13 mouse cellular contexts compared by ENCODE assay signal in the genomic region with DNA sequence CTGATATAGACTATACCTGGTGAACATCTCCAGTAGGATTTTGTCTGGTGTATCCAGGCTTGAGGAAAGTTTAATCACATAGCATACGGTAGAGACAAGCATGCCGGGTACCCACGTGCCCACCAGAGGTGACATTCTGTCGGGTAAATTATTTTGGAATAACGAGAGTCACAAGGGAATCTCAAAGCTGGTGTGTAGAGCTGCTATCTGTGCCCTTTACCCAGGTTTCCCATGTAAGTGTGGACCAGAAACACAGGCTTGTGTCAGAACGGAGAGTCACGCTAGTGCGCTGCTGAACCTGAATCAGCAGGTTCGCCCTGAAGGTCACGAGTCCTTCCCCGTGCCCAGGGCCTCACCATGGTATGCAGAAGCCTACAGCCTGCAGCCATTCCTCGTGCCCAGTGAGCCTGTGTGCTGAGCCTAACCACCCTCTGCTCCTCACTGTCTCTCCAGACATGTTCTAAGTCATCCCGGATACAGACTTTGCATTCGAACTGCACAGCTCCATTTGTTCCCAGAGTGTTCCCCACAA. TPM values are rescaled to one million over a fixed set of nuclear protein-coding genes. Genes with fewer than 3 reads are reported as not detected.
DNase-seq lines count a peak whose midpoint lies in the region; ATAC-seq lines count a peak whose summit lies in the region.
"Had no signal": no experiment of that assay in that cellular context is flagged by ENCODE, and none has a peak within 500 bp of the region (broad histone marks: within the 10 kb centered on the region; RNA-seq: fewer than 3 reads in every experiment).

No protein-coding gene starts in this region.

- H3K36me3 ChIP-seq in liver, embryonic 12.5 days = no peaks in the 10 kb centered on the region
- H3K36me3 ChIP-seq in liver, embryonic 11.5 days (ENCODE audit: control insufficient read depth, insufficient read depth, low read length) = no peaks in the 10 kb centered on the region
- H3K36me3 ChIP-seq in limb, embryonic 11.5 days (ENCODE audit: control insufficient read depth, insufficient read depth, low read length) = peaks cover 3% of the 10 kb centered on the region; the same call in 1 of the 2 replicates
- H3K36me3 ChIP-seq: midbrain, embryonic 12.5 days had no signal

- no peaks in the 10 kb centered on the region for H3K9me3 ChIP-seq in liver, embryonic 12.5 days (replicated peaks)
- no peaks in the 10 kb centered on the region for H3K9me3 ChIP-seq in liver, embryonic 11.5 days (ENCODE audit: control insufficient read depth, low read length)
- H3K9me3 ChIP-seq in limb, embryonic 11.5 days (ENCODE audit: control insufficient read depth, low read length) = no peaks in the 10 kb centered on the region
- H3K9me3 ChIP-seq: midbrain, embryonic 12.5 days had no signal

- H3K9ac ChIP-seq in liver, embryonic 12.5 days = no peak overlapping the region
- H3K9ac ChIP-seq in liver, embryonic 11.5 days (ENCODE audit: low read depth, low read length) = no peak overlapping the region
- no peak overlapping the region for H3K9ac ChIP-seq in limb, embryonic 11.5 days (ENCODE audit: low read length)
- H3K9ac ChIP-seq: midbrain, embryonic 12.5 days had no signal

- peaks cover 4% of the 10 kb centered on the region; the same call in 1 of the 2 replicates for H3K4me1 ChIP-seq in liver, embryonic 12.5 days
- H3K4me1 ChIP-seq in liver, embryonic 11.5 days (replicated peaks; ENCODE audit: control insufficient read depth, insufficient read depth, low read length) = peaks cover 6% of the 10 kb centered on the region
- H3K4me1 ChIP-seq in limb, embryonic 11.5 days (ENCODE audit: control insufficient read depth, insufficient read depth, low read length) = peaks cover 77% of the 10 kb centered on the region

- 83% methylated on average over 14 of the region's 14 CpGs for whole genome bisulfite sequencing in liver, embryonic 12.5 days (ENCODE audit: insufficient replicate concordance)
- 83% methylated on average over 14 of the region's 14 CpGs for whole genome bisulfite sequencing in liver, embryonic 11.5 days
- WGBS in limb, embryonic 11.5 days = 76% methylated on average over 14 of the region's 14 CpGs

- ATAC-seq in liver, embryonic 12.5 days = peak; percentile 38; the same call in 1 of the 2 replicates
- no peak for ATAC-seq in liver, embryonic 11.5 days (replicated peaks; ENCODE audit: low FRiP score)
- ATAC-seq in limb, embryonic 11.5 days (ENCODE audit: insufficient number of reproducible peaks, low FRiP score, low TSS enrichment, low read depth) = no peak
- ATAC-seq: lung, postnatal 0 days had no signal

- DNase-seq in adrenal gland, adult 2 months = peak; percentile 56
- no peak for DNase-seq in adrenal gland, postnatal 25 days
- no peak for DNase-seq in liver, embryonic 11.5 days (ENCODE audit: low spot score)
- DNase-seq in kidney, adult 8-10 months = peak; percentile 79 to 85
- no peak for DNase-seq in limb, embryonic 11.5 days (ENCODE audit: low spot score)
- DNase-seq in gastrocnemius, postnatal 25 days = no peak
- no peak for DNase-seq in layer of hippocampus, postnatal 25 days (ENCODE audit: extremely low spot score in 1 of 2, low spot score in 1 of 2)
- DNase-seq: cerebellum, adult 11-12 months; liver had no signal

- H3K4me2 ChIP-seq in liver, embryonic 12.5 days = no peak overlapping the region
- H3K4me2 ChIP-seq in liver, embryonic 11.5 days = no peak overlapping the region
- 0 out of 2 replicates have a peak overlapping the region, but pooled peaks have one; percentile 8 for H3K4me2 ChIP-seq in limb, embryonic 11.5 days (ENCODE audit: low read depth, severe bottlenecking)
- H3K4me2 ChIP-seq: midbrain, embryonic 12.5 days had no signal

- peaks cover 37% of the 10 kb centered on the region for H3K27me3 ChIP-seq in liver, embryonic 12.5 days (replicated peaks)
- H3K27me3 ChIP-seq in liver, embryonic 11.5 days (replicated peaks; ENCODE audit: control insufficient read depth, insufficient read depth, low read length) = peaks cover 20% of the 10 kb centered on the region
- H3K27me3 ChIP-seq in limb, embryonic 11.5 days (ENCODE audit: control insufficient read depth, insufficient read depth, low read length) = no peaks in the 10 kb centered on the region

- H3K4me3 ChIP-seq in liver, embryonic 12.5 days = no peak overlapping the region
- H3K4me3 ChIP-seq in liver, embryonic 11.5 days (ENCODE audit: low read depth, low read length) = no peak overlapping the region
- no peak overlapping the region for H3K4me3 ChIP-seq in limb, embryonic 11.5 days (ENCODE audit: low read depth, low read length)
- H3K4me3 ChIP-seq: midbrain, embryonic 12.5 days had no signal

- H3K27ac ChIP-seq in liver, embryonic 12.5 days = no peak overlapping the region
- H3K27ac ChIP-seq in liver, embryonic 11.5 days (ENCODE audit: low read depth, low read length) = no peak overlapping the region
- H3K27ac ChIP-seq in limb, embryonic 11.5 days (replicated peaks; ENCODE audit: low read depth, low read length) = peak overlapping the region; percentile 62; the same call in 1 of the 2 replicates
- H3K27ac ChIP-seq: midbrain, embryonic 12.5 days; stomach, postnatal 0 days had no signal

RNA-seq across cellular contexts. Expression of a gene that starts 10.2 kb away (rescaled TPM):
- 10 to 100 TPM; 28.9 to 75.7 TPM for total RNA-seq in adrenal gland, adult 2 months (2021)
- 90.8 and 96.8 TPM in 2 replicates for polyA plus RNA-seq in adrenal gland, adult 2 months (2012; rRNA removed)
- 23.6 and 27.4 TPM in 2 replicates for total RNA-seq in adrenal gland, postnatal 25 days (2021)
- 3.3 and 4.4 TPM in 2 replicates for polyA plus RNA-seq in liver, embryonic 12.5 days (2016; fragmentation: Nextera tagmentation; extraction: Ambion mirVana)
- 7.9 and 9.1 TPM in 2 replicates for polyA plus RNA-seq in liver, embryonic 11.5 days (2014; fragmentation: Nextera tagmentation; extraction: Ambion mirVana)
- polyA plus RNA-seq in limb, embryonic 11.5 days (2014; fragmentation: Nextera tagmentation; extraction: Ambion mirVana) = 38.1 and 40.9 TPM in 2 replicates
- total RNA-seq in gastrocnemius, postnatal 25 days (2021) = 1 to 10 TPM in 1 of 2 experiments, under 1 TPM in 1; 0.87 to 1.8 TPM
- 1 to 10 TPM; 4.2 to 4.4 TPM for total RNA-seq in layer of hippocampus, postnatal 25 days (2021)

RNA-seq across cellular contexts. Expression of a gene that starts 47.5 kb away (rescaled TPM):
- not detected for total RNA-seq in adrenal gland, adult 2 months (2021)
- polyA plus RNA-seq in adrenal gland, adult 2 months (2012; rRNA removed) = not detected in 2 replicates
- total RNA-seq in adrenal gland, postnatal 25 days (2021) = not detected in 2 replicates
- polyA plus RNA-seq in liver, embryonic 12.5 days (2016; fragmentation: Nextera tagmentation; extraction: Ambion mirVana) = 0.10 TPM in 1 of 2 replicates, not detected in the other
- polyA plus RNA-seq in liver, embryonic 11.5 days (2014; fragmentation: Nextera tagmentation; extraction: Ambion mirVana) = 0.13 TPM in 1 of 2 replicates, not detected in the other
- 0.95 and 1.7 TPM in 2 replicates for polyA plus RNA-seq in limb, embryonic 11.5 days (2014; fragmentation: Nextera tagmentation; extraction: Ambion mirVana)
- total RNA-seq in gastrocnemius, postnatal 25 days (2021) = not detected
- total RNA-seq in layer of hippocampus, postnatal 25 days (2021) = not detected
- polyA plus RNA-seq: lung, postnatal 0 days had no signal

Comparison
In these comparisons a context has a peak if more than half of its experiments do, and no peak if none do; other contexts are left out.
1. DNase-seq: peak in adrenal gland, adult 2 months (single experiment) and kidney, adult 8-10 months (2 of 2); none in adrenal gland, postnatal 25 days (single experiment), liver, embryonic 11.5 days (single experiment), limb, embryonic 11.5 days (single experiment), gastrocnemius, postnatal 25 days (single experiment) and layer of hippocampus, postnatal 25 days (0 of 2).